Mouse (Mus musculus) liver, embryonic 14.5 days (tissue): ENCODE measurements around the gene Ormdl1. TPM values are rescaled to one million over a fixed set of nuclear protein-coding genes. Genes with fewer than 3 reads are reported as not detected.
"Not testable (repeated sequence)": the region's sequence is repeated elsewhere in the genome, so short reads cannot be mapped to it uniquely, and the experiment has no call there.

Experiments used
- ATAC-seq: fragments of 200-750 bp; cut with Nextera tagmentation; 2 replicates; pipeline ENCODE4 v1.8.0; 2017; ENCODE audit warnings: moderate number of reproducible peaks, mild to moderate bottlenecking, moderate library complexity; ENCODE audit not compliant: insufficient read depth
- DNase-seq, 3 experiments: peaks; one replicate each; pipeline ENCODE4 v3.0.0-alpha.2; 2012 to 2013; ENCODE audit warnings: low read depth in 3 of 3, low spot score in 3 of 3
- H3K27ac ChIP-seq: fragments of 300-500 bp; sonication (generic); 2 replicates; pipeline ENCODE4 v1.5.1; 2014; ENCODE audit warnings: moderate library complexity, mild to moderate bottlenecking, control low read depth, inconsistent platforms
- H3K27me3 ChIP-seq: fragments of 300-500 bp; sonication (generic); 2 replicates; pipeline ENCODE4 v1.6.1; 2014; ENCODE audit warnings: mild to moderate bottlenecking, low read length, moderate library complexity; ENCODE audit not compliant: control insufficient read depth, insufficient read depth
- H3K36me3 ChIP-seq: fragments of 300-500 bp; sonication (generic); replicated peaks from 2 replicates; pipeline ENCODE4 v1.6.1; 2014; ENCODE audit warnings: low read depth; ENCODE audit not compliant: control insufficient read depth, insufficient read depth
- H3K4me1 ChIP-seq, 2 experiments: fragments of 200-500 bp in 1 of 2; fragments of 300-500 bp in 1 of 2; sonication (generic) in 1 of 2; replicated peaks; 2 replicates each; pipeline ENCODE4 v1.6.1; 2012 to 2014; ENCODE audit warnings: antibody characterized with exemption in 1 of 2, inconsistent platforms in 1 of 2, low read length in 1 of 2; ENCODE audit not compliant: control insufficient read depth in 2 of 2, insufficient read depth in 2 of 2
- H3K4me2 ChIP-seq: fragments of 300-500 bp; sonication (generic); 2 replicates; pipeline ENCODE4 v1.6.1; 2014; ENCODE audit warnings: low read depth, mild to moderate bottlenecking, control low read depth, moderate library complexity
- H3K4me3 ChIP-seq, 2 experiments: fragments of 200-500 bp in 1 of 2; fragments of 300-500 bp in 1 of 2; sonication (generic) in 1 of 2; 2 replicates each; pipeline ENCODE4 v1.5.1; 2012 to 2014; ENCODE audit warnings: low read depth in 2 of 2, low read length in 2 of 2, mild to moderate bottlenecking in 2 of 2, control low read depth in 1 of 2, inconsistent platforms in 1 of 2, moderate library complexity in 1 of 2; ENCODE audit not compliant: insufficient read depth in 1 of 2
- H3K9ac ChIP-seq: fragments of 300-500 bp; sonication (generic); replicated peaks from 2 replicates; pipeline ENCODE4 v1.6.1; 2014; ENCODE audit warnings: mild to moderate bottlenecking, control low read depth, moderate library complexity
- H3K9me3 ChIP-seq: fragments of 300-500 bp; sonication (generic); 2 replicates; pipeline ENCODE4 v1.6.1; 2016; ENCODE audit warnings: low read length, mixed read lengths; ENCODE audit not compliant: control insufficient read depth
- CTCF ChIP-seq: IDR thresholded peaks from 2 replicates; pipeline ENCODE4 v1.5.1; 2016; ENCODE audit warnings: antibody characterized with exemption, low read depth, control low read depth
- EP300 ChIP-seq: IDR thresholded peaks from 2 replicates; pipeline ENCODE4 v1.6.1; 2016; ENCODE audit warnings: antibody characterized with exemption, low read depth
- WGBS: fragments of 180-500 bp; shearing (Covaris S2); extraction: QIAGEN DNeasy Blood & Tissue Kit; methylation state at CpG from one replicate; pipeline ENCODE4 v1.1.7; 2014; ENCODE audit not compliant: insufficient replicate concordance; 5-methylcytosine and 5-hydroxymethylcytosine counted together
- polyA plus RNA-seq, 2 experiments: library from polyadenylated mRNA; depleted of rRNA in 1 of 2; stranded (reverse) in 1 of 2; unstranded in 1 of 2; fragments of >200 nt; fragmentation: Nextera tagmentation in 1 of 2; extraction: Ambion mirVana in 1 of 2; gene quantifications; 2 replicates each; pipeline versions ENCODE4 v1.2.1 to v1.2.3; 2012 to 2014

Ormdl1 gene
- polyA plus RNA-seq, 2 experiments, result 13.7 to 34.1 TPM

- no peak for ATAC-seq
- DNase-seq, result no peak
- Histone ChIP-seq H3K27ac (no peak overlapping the region), H3K36me3 (peaks cover 3% of the 10 kb centered on the region), H3K4me1 (peaks cover 6 to 8% of the 10 kb centered on the region in 2 experiments; a peak in 3 of 4 replicates), H3K9ac (no peak overlapping the region), H3K4me2 (no peak overlapping the region), H3K27me3 (no peaks in the 10 kb centered on the region), H3K9me3 (no peaks in the 10 kb centered on the region), H3K4me3 (no peak overlapping the region)
- 75% methylated on average over 5 of the region's 5 CpGs for WGBS
- TF ChIP-seq CTCF (no peak), EP300 (no peak)
Measured at GRCm38 (mm10) chr1:53324827-53325494, 28.1 kb downstream of the Ormdl1 start.

GRCm38 (mm10) chr1:53333527-53333926, 36.6 kb downstream of the Ormdl1 start:
- not testable (repeated sequence) for H3K9me3 ChIP-seq, H3K36me3 ChIP-seq, H3K27ac ChIP-seq, H3K9ac ChIP-seq, H3K4me2 ChIP-seq, H3K4me3 ChIP-seq, H3K27me3 ChIP-seq, DNase-seq
- ATAC-seq, result peak; percentile 37; the same call in 1 of the 2 replicates
- peaks cover 11 to 16% of the 10 kb centered on the region in 2 experiments for H3K4me1 ChIP-seq
- peak; percentile 51 for TF ChIP-seq EP300
- 26% methylated on average over 5 of the region's 5 CpGs for WGBS

GRCm38 (mm10) chr1:53335465-53335864, 38.6 kb downstream of the Ormdl1 start:
- DNase-seq (no peak), ATAC-seq (peak; percentile 77)
- Histone ChIP-seq H3K4me2 (no peak overlapping the region), H3K36me3 (no peaks in the 10 kb centered on the region), H3K4me3 (no peak overlapping the region), H3K27ac (no peak overlapping the region), H3K9ac (no peak overlapping the region; the same call in 1 of the 2 replicates), H3K27me3 (no peaks in the 10 kb centered on the region), H3K9me3 (no peaks in the 10 kb centered on the region), H3K4me1 (peaks cover 11 to 16% of the 10 kb centered on the region in 2 experiments)
- no peak for TF ChIP-seq CTCF
- no peak for TF ChIP-seq EP300

- H3K36me3 ChIP-seq, H3K9ac ChIP-seq, H3K9me3 ChIP-seq, H3K4me3 ChIP-seq, DNase-seq, H3K27me3 ChIP-seq, H3K4me2 ChIP-seq, H3K27ac ChIP-seq: not testable (repeated sequence)
- WGBS, result 29% methylated on average over 2 of the region's 2 CpGs
- H3K4me1 ChIP-seq, result peaks cover 11 to 16% of the 10 kb centered on the region in 2 experiments
- peak; percentile 55; the same call in 1 of the 2 replicates for ATAC-seq
Measured at GRCm38 (mm10) chr1:53337403-53337802, 40.5 kb downstream of the Ormdl1 start.

GRCm38 (mm10) chr1:53341071-53341470, 44.2 kb downstream of the Ormdl1 start:
- no peaks in the 10 kb centered on the region for H3K27me3 ChIP-seq
- H3K4me3 ChIP-seq, result no peak overlapping the region
- TF ChIP-seq EP300, result no peak
- TF ChIP-seq CTCF, result no peak
- no peak overlapping the region for H3K4me2 ChIP-seq
- no peak for DNase-seq
- H3K36me3 ChIP-seq, result peaks cover 5% of the 10 kb centered on the region; the same call in 1 of the 2 replicates
- ATAC-seq, result no peak
- no peaks in the 10 kb centered on the region for H3K9me3 ChIP-seq
- no peak overlapping the region for H3K27ac ChIP-seq
- H3K4me1 ChIP-seq, result peaks cover 3 to 4% of the 10 kb centered on the region in 2 experiments; a peak in 2 of 4 replicates
- 85% methylated on average over 2 of the region's 2 CpGs for WGBS
- no peak overlapping the region for H3K9ac ChIP-seq
